Mouse (Mus musculus): ENCODE results near the gene Loxl3. TPM values are rescaled to one million over a fixed set of nuclear protein-coding genes. Genes with fewer than 3 reads are reported as not detected.

Loxl3 gene
- polyA plus RNA-seq, 1 experiment from 2014 or later = 12.8 TPM

DNA sequence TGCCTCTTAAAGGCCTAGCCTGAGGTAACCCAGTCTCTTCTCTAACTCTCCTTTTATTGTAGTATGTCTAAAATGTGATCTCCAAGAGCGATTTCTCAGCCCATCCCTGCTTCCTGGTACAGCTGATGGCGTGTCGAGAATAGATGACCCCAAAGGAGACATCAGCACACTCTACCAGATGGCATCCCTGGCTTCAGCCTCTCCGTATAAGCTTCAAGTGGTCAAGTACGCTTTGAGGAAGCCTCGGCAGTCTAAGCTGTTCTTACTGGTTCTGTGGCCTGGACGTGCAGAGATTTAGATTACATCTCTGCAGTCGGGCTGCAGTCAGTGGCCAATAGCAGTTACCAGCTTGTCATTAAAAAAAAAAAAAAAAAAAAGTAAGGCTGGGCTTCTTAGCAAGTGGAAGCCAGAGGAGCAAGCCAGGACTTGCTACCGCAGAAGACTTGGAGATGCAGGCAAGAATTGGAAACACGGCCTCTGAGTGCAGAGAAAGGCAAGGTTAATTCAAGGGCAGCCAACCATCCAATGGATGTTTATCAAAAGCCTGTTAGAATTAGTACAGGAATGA, 28.4 kb upstream of the Loxl3 start:
- Histone ChIP-seq H3K27ac (no peak overlapping the region), H3K4me3 (no peak overlapping the region), H3K9me3 (replicated peaks) (no peaks in the 10 kb centered on the region), H3K36me3 (no peaks in the 10 kb centered on the region), H3K27me3 (ENCODE audit: low read depth, poor library complexity, severe bottlenecking) (no peaks in the 10 kb centered on the region), H3K4me1 (peaks cover 7% of the 10 kb centered on the region; the same call in 1 of the 2 replicates)
- 80% methylated on average over 10 of the region's 10 CpGs for WGBS
- no peak for DNase-seq (ENCODE audit: low spot score)

DNA sequence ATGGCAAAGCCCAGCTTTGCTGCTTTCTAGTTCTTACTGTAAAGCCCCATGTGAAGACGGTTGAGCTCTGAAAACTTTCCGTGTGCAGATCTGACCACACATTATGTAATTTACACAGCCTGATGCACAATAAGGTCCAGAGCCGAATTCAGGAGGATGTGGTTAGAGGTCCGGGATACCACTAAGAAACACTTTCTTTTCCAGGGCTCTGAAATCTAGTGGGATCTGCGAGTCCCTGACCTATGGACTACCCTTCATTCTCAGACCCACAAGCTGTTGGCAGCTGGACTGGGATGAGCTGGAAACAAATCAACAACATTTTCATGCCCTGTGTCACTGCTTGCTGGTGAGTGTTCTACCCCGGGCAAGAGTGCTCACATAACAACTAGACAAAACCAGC, 27.9 kb upstream of the Loxl3 start:
- Histone ChIP-seq H3K9me3 (replicated peaks) (no peaks in the 10 kb centered on the region), H3K27ac (no peak overlapping the region), H3K4me1 (peaks cover 7% of the 10 kb centered on the region; the same call in 1 of the 2 replicates), H3K4me3 (no peak overlapping the region), H3K36me3 (no peaks in the 10 kb centered on the region), H3K27me3 (ENCODE audit: low read depth, poor library complexity, severe bottlenecking) (no peaks in the 10 kb centered on the region)
- DNase-seq (ENCODE audit: low spot score) = no peak
- 87% methylated on average over 6 of the region's 6 CpGs for WGBS

DNA sequence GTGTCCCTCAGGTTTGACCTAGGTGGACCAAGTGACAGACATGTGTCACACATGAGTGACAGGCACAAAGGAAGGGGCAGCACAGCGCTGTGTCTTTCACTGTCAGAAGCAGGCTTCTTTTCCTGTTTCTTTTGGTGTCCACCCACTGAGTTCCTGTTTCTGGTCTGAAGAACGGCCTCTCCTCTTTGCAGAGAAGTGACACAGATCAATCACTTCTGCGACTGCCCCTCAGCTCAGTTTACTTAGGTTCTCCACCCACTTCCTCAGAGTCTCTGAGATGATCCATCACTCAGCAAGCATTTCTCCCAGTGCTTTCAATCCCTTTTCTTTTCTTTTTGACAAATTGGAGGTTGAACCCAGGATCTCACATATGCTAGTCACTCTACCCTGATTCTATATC, 25.3 kb upstream of the Loxl3 start:
- Histone ChIP-seq H3K4me1 (peaks cover 9% of the 10 kb centered on the region; the same call in 1 of the 2 replicates), H3K4me3 (no peak overlapping the region), H3K9me3 (replicated peaks) (no peaks in the 10 kb centered on the region), H3K27ac (no peak overlapping the region), H3K36me3 (no peaks in the 10 kb centered on the region), H3K27me3 (ENCODE audit: low read depth, poor library complexity, severe bottlenecking) (no peaks in the 10 kb centered on the region)
- no peak for DNase-seq (ENCODE audit: low spot score)
- WGBS = 43% methylated on average over 3 of the region's 3 CpGs

DNA sequence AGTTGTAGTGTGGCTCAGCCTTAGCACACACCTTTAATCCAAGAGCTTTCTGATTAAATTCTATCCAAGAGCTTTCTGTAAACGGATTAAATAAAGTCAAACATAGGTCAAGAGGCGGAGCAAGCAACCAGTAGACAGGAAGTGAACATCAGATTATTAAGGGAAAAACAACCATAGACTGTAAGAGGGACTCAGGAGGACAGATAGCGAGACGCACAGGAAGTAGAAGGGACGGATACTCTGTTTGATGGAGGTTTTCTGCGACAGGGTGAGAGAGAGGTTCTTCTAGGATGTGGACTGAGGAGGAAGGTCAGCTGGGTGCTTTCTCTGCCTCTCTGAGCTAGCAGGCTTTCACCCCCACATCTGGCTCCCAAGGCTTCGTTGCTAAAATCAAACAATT, 24.0 kb upstream of the Loxl3 start:
- Histone ChIP-seq H3K9me3 (replicated peaks) (no peaks in the 10 kb centered on the region), H3K4me3 (no peak overlapping the region), H3K27me3 (ENCODE audit: low read depth, poor library complexity, severe bottlenecking) (no peaks in the 10 kb centered on the region), H3K36me3 (no peaks in the 10 kb centered on the region), H3K4me1 (peaks cover 4% of the 10 kb centered on the region; the same call in 1 of the 2 replicates), H3K27ac (no peak overlapping the region)
- DNase-seq (ENCODE audit: low spot score) = no peak
- WGBS = 78% methylated on average over 7 of the region's 7 CpGs

DNA sequence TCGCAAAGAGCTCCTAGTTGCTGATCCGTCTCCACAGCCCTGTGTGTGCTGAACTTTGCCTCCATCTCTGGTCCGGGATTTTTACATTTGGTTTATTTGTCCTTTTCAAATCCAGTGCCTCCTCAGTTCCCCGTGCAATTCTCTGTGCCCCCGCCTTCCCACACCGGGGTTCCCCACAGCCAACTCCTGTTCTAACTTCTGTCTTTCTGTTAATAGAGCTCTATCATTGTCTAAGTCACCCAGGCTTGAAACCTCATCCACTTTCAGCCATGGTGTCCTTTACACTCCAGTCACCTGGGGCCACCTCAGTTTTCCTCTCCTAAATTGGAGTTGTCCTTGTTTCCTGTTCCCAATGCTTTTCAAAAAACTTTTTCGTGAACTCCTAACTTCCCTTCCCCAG, 22.7 kb upstream of the Loxl3 start:
- peaks cover 2% of the 10 kb centered on the region; the same call in 1 of the 2 replicates for H3K4me1 ChIP-seq
- no peaks in the 10 kb centered on the region for H3K27me3 ChIP-seq (ENCODE audit: low read depth, poor library complexity, severe bottlenecking)
- 91% methylated on average over 7 of the region's 7 CpGs for WGBS
- no peaks in the 10 kb centered on the region for H3K9me3 ChIP-seq (replicated peaks)
- no peak overlapping the region for H3K27ac ChIP-seq
- DNase-seq (ENCODE audit: low spot score) = no peak
- H3K4me3 ChIP-seq = no peak overlapping the region
- H3K36me3 ChIP-seq = no peaks in the 10 kb centered on the region

DNA sequence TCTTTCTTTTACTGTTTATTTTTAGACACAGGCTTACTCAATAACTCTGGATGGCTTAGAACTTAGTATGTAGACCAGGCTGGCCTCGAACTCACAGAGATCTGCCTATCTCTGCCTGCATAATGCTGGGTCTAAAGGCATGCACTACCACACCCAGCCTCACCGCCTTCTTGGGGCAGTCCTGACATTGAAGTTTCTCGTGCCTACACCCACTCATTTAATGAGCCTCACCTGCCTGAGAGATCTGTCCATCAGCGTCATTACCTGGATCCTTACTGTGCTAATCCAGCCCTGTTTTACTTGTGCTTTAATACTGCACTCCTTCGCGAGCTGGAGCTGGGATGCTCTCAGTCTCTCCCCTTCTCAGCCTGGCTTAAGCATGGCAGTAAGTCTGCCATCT, 22.2 kb upstream of the Loxl3 start:
- H3K9me3 ChIP-seq (replicated peaks) = no peaks in the 10 kb centered on the region
- 80% methylated on average over 6 of the region's 6 CpGs for WGBS

DNA sequence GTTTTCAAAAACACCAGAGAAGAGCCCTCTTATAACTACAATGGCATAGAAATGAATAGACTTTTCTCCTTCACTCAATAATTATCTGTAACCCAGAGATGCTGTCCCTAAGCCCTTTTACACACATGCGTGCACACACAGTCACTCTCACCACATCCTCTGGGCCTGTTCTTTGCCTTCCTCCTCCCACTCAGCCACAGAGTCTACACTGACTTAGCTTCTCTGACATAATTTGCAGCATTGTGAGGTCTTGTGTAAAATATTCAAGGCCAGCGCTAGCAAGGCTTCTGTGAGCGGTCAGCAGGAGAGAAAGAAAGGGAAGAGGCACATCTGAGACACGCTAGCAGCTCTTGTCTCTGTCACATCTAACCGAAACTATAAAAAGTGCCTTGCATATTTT, 20.5 kb upstream of the Loxl3 start:
- no peaks in the 10 kb centered on the region for H3K36me3 ChIP-seq
- no peaks in the 10 kb centered on the region for H3K9me3 ChIP-seq (replicated peaks)
- no peak overlapping the region for H3K27ac ChIP-seq
- H3K27me3 ChIP-seq (ENCODE audit: low read depth, poor library complexity, severe bottlenecking) = no peaks in the 10 kb centered on the region
- DNase-seq (ENCODE audit: low spot score) = no peak
- H3K4me1 ChIP-seq = peaks cover 2% of the 10 kb centered on the region
- H3K4me3 ChIP-seq = no peak overlapping the region
- WGBS = 85% methylated on average over 5 of the region's 5 CpGs

More for the DNA sequence above, 22.2 kb upstream of the Loxl3 start:
- no peak overlapping the region for H3K4me3 ChIP-seq
- H3K27me3 ChIP-seq (ENCODE audit: low read depth, poor library complexity, severe bottlenecking) = no peaks in the 10 kb centered on the region
- H3K36me3 ChIP-seq = no peaks in the 10 kb centered on the region
- peaks cover 2% of the 10 kb centered on the region; the same call in 1 of the 2 replicates for H3K4me1 ChIP-seq
- no peak overlapping the region for H3K27ac ChIP-seq
- DNase-seq (ENCODE audit: low spot score) = no peak

DNA sequence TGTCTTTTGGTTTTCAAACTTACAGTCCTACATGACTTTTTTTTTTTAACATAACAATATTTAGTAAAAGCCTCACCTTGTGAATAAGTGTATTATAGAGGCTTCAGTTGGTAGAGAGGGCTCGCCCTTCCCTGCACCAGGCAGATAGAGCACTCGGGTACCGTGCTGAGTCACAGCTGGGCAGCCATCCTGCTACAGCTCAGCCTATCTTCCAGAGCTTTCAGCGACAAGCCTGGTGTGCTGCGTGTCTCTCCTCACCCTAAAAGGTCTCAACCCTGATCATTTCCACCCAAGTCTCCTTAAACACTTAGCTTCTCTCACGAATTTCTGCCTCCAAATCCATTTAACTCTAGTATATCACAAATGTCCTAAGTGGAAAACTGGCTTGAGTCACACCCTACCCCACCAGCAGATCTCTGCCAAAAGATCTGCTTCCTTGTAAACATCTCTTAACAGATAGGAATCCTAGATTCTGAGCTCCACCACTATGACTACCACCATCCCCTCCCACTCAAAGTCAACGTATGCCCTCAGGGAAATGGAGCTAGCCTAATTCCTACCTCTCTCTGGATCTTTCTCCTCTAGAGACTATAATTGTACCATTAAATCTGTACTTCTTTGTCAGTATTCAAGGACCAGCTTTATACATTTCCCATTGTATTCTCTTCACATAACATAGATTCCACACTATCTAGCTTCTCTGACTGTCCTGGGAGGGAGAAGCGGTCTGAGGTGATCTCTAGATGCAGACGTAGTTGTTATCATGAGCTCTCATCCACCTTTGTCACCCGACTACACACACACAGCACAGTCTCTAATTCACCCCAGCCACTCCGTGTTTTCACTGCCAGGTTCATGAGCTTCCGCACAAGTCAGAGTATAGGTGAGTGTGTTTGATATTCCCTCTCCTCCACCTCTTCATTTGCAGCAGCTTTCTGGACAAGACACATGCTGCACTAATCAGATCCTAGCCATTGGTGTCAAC, 19.2 kb upstream of the Loxl3 start:
- Histone ChIP-seq H3K36me3 (no peaks in the 10 kb centered on the region), H3K4me1 (peaks cover 2% of the 10 kb centered on the region), H3K4me3 (no peak overlapping the region), H3K27ac (no peak overlapping the region), H3K27me3 (ENCODE audit: low read depth, poor library complexity, severe bottlenecking) (no peaks in the 10 kb centered on the region), H3K9me3 (replicated peaks) (no peaks in the 10 kb centered on the region)
- WGBS = 81% methylated on average over 12 of the region's 12 CpGs
- no peak for DNase-seq (ENCODE audit: low spot score)

DNA sequence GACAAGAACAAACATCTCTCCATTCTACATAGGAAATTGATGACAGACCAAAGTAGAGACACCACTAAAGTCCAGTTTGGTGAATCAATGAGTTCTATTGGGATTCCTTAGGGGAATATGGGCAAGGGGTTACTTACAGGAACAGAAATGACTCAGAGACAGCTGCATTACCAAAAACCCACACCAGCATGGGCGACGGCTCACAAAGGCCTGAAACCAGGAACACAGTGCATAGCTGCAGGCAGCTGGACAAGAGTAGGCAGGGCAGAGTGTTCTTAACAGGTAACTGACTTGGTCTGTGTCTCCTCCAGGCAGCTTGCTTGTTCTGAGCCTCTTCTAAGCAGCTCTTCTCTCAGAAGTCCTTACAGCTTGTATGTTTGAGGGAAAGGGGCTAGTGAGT, 18.2 kb upstream of the Loxl3 start:
- no peak for DNase-seq (ENCODE audit: low spot score)
- Histone ChIP-seq H3K36me3 (no peaks in the 10 kb centered on the region), H3K27me3 (ENCODE audit: low read depth, poor library complexity, severe bottlenecking) (no peaks in the 10 kb centered on the region), H3K4me3 (no peak overlapping the region), H3K9me3 (replicated peaks) (no peaks in the 10 kb centered on the region), H3K4me1 (peaks cover 2% of the 10 kb centered on the region), H3K27ac (no peak overlapping the region)
- WGBS = 88% methylated on average over 2 of the region's 2 CpGs

DNA sequence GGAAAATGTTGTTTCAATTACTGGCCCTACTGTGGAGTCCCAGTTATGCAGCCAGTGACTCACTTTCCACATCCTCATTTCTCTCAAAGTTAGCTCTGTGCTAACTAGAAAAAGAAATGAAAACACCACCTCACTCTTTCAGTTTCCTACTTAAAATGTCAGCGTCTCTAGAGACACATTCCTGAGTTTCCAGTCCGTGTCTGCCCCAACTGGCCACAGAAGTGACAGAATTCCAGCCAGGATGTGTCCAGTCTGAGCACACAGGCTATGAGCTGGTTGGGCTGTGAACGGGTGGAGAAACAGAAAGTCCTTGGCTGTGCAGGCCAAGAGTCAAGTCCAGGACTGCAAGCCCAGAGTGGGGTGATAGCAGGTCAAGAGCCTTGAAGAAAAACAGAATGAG, 16.8 kb upstream of the Loxl3 start:
- no peaks in the 10 kb centered on the region for H3K36me3 ChIP-seq
- no peaks in the 10 kb centered on the region for H3K9me3 ChIP-seq (replicated peaks)
- DNase-seq (ENCODE audit: low spot score) = no peak
- H3K27me3 ChIP-seq (ENCODE audit: low read depth, poor library complexity, severe bottlenecking) = no peaks in the 10 kb centered on the region
- no peak overlapping the region for H3K4me3 ChIP-seq
- peaks cover 2% of the 10 kb centered on the region for H3K4me1 ChIP-seq
- 67% methylated on average over 3 of the region's 3 CpGs for WGBS
- H3K27ac ChIP-seq = no peak overlapping the region

DNA sequence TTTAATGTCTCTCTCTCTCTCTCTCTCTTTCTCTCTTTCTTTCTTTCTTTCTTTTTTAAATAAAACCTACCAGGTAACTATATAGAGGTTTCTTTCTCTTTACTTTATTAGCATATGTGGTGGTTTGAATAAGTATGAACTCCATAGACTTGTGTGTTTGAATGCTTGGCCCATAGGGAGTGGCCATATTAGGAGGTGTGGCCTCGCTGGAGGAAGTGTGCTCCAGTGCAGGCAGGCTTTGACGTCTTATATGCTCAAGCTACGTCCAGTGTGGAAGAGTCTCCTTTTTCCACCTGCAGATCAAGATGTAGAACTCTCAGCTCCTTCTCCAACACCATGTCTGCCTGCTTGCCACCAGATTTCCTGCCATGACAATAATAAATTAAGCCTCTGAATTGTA, 14.9 kb upstream of the Loxl3 start:
- Histone ChIP-seq H3K4me1 (peaks cover 1% of the 10 kb centered on the region), H3K27ac (no peak overlapping the region), H3K27me3 (ENCODE audit: low read depth, poor library complexity, severe bottlenecking) (no peaks in the 10 kb centered on the region), H3K36me3 (no peaks in the 10 kb centered on the region), H3K4me3 (no peak overlapping the region), H3K9me3 (replicated peaks) (no peaks in the 10 kb centered on the region)
- WGBS = 80% methylated on average over 3 of the region's 3 CpGs
- no peak for DNase-seq (ENCODE audit: low spot score)

DNA sequence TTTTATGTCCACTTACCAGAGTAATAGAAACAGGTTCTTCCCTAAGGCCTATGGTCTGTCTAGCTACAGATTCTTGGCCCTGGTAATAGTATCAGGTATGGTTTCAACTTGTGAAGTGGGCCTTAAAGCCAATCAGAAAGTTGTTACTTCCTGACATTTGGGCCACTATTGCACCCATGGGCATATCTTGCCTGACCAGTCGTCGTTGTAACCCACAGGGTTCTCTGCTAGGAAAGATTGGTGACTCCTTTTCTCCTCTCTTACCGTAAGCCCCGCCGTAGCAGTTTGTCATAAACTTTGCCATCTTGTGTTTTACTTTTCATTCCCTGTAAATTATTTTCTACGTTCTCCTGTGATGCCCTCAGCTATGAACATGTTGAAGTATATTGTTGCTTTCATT, 13.9 kb upstream of the Loxl3 start:
- no peak for DNase-seq (ENCODE audit: low spot score)
- Histone ChIP-seq H3K27me3 (ENCODE audit: low read depth, poor library complexity, severe bottlenecking) (no peaks in the 10 kb centered on the region), H3K27ac (no peak overlapping the region), H3K9me3 (replicated peaks) (no peaks in the 10 kb centered on the region), H3K4me3 (no peak overlapping the region), H3K4me1 (peaks cover 4% of the 10 kb centered on the region), H3K36me3 (no peaks in the 10 kb centered on the region)
- 86% methylated on average over 6 of the region's 6 CpGs for WGBS

DNA sequence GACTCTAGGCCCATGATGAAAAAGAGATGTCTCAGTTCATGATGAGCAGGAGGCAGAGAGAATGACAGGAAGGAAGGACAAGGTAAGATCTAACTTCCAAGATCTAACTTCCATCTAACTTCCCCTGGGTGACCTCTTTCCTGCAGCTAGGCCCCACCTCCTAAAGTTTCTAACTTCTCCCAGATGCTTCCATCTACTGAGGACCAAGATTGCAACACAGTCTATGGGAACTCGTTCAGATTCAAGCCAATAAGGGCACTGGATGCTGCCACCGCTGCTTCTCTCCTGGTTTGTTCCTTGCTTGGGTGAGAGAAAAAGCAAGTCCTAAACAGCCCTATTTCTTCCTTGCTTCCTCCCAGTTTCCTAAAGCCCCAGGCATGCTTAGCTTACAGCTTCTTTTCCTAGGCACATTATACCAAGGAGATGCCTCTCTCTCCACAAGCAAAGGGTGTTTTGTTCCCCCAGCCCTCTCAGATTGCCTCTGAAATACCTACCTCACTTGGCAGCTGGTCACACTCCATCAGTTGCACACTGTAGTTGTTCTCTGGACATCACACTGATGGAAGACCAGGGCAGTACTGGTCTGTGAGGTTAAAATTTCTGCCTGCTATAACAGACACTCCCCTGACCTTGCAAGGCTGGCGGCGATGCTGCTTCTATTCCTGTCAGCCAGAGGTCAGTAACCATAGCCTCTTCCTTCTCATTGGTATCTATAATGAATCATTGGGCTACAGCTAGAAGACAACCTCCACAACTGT, 13.0 kb upstream of the Loxl3 start:
- Histone ChIP-seq H3K36me3 (no peaks in the 10 kb centered on the region), H3K9me3 (replicated peaks) (no peaks in the 10 kb centered on the region), H3K27me3 (ENCODE audit: low read depth, poor library complexity, severe bottlenecking) (no peaks in the 10 kb centered on the region), H3K4me1 (peaks cover 4% of the 10 kb centered on the region), H3K4me3 (no peak overlapping the region), H3K27ac (no peak overlapping the region)
- 85% methylated on average over 4 of the region's 4 CpGs for WGBS
- DNase-seq (ENCODE audit: low spot score) = no peak
